Mouse (Mus musculus) lung, embryonic 16.5 days (tissue): ENCODE data around the gene Gpr4. TPM values are rescaled to one million over a fixed set of nuclear protein-coding genes. Genes with fewer than 3 reads are reported as not detected.

Experiments used
- ATAC-seq: fragments of 200-750 bp; cut with Nextera tagmentation; 2 replicates; pipeline ENCODE4 v1.8.0; 2017; ENCODE audit warnings: low read depth, mild to moderate bottlenecking, moderate library complexity
- H3K27ac ChIP-seq: fragments of 300-500 bp; sonication (generic); 2 replicates; pipeline ENCODE4 v1.5.1; 2014; ENCODE audit warnings: mild to moderate bottlenecking, control low read depth, low read length
- H3K27me3 ChIP-seq: fragments of 300-500 bp; sonication (generic); 2 replicates; pipeline ENCODE4 v1.6.1; 2014; ENCODE audit warnings: low read depth, low read length, mixed read lengths; ENCODE audit not compliant: control insufficient read depth, insufficient read depth
- H3K36me3 ChIP-seq: fragments of 300-500 bp; sonication (generic); 2 replicates; pipeline ENCODE4 v1.6.1; 2014; ENCODE audit warnings: low read length; ENCODE audit not compliant: control insufficient read depth, insufficient read depth
- H3K4me1 ChIP-seq: fragments of 300-500 bp; sonication (generic); replicated peaks from 2 replicates; pipeline ENCODE4 v1.6.1; 2014; ENCODE audit warnings: low read length, mixed read lengths; ENCODE audit not compliant: control insufficient read depth, insufficient read depth
- H3K4me2 ChIP-seq: fragments of 300-500 bp; sonication (generic); 2 replicates; pipeline ENCODE4 v1.6.1; 2014; ENCODE audit warnings: low read depth, low read length, control low read depth
- H3K4me3 ChIP-seq: fragments of 300-500 bp; sonication (generic); 2 replicates; pipeline ENCODE4 v1.5.1; 2014; ENCODE audit warnings: mild to moderate bottlenecking, low read length, control low read depth
- H3K9ac ChIP-seq: fragments of 300-500 bp; sonication (generic); 2 replicates; pipeline ENCODE4 v1.6.1; 2014; ENCODE audit warnings: low read length, control low read depth
- H3K9me3 ChIP-seq: fragments of 300-500 bp; sonication (generic); 2 replicates; pipeline ENCODE4 v1.6.1; 2016; ENCODE audit warnings: low read length; ENCODE audit not compliant: control insufficient read depth
- WGBS: fragments of 180-500 bp; shearing (Covaris S2); extraction: QIAGEN DNeasy Blood & Tissue Kit; methylation state at CpG from one replicate; pipeline ENCODE4 v1.1.7; 2014; 5-methylcytosine and 5-hydroxymethylcytosine counted together
- polyA plus RNA-seq: library from polyadenylated mRNA; unstranded; fragments of >200 nt; fragmentation: Nextera tagmentation; extraction: Ambion mirVana; gene quantifications from 2 replicates; pipeline ENCODE4 v1.2.1, GENCODE M21; 2015

The Gpr4 gene
- polyA plus RNA-seq, 1 experiment from 2014 or later: 2.6 TPM

- ATAC-seq: peak; percentile 53
- H3K4me3 ChIP-seq: no peak overlapping the region
- H3K4me1 ChIP-seq: peaks cover 5% of the 10 kb centered on the region; the same call in 1 of the 2 replicates
- no peaks in the 10 kb centered on the region for H3K9me3 ChIP-seq
- H3K27me3 ChIP-seq: no peaks in the 10 kb centered on the region
- 3% methylated on average over 2 of the region's 3 CpGs for WGBS
- no peak overlapping the region for H3K4me2 ChIP-seq
- H3K9ac ChIP-seq: no peak overlapping the region
- no peak overlapping the region for H3K27ac ChIP-seq
- no peaks in the 10 kb centered on the region for H3K36me3 ChIP-seq
Observed at GRCm38 (mm10) chr7:19217944-19218343, 5.6 kb downstream of the Gpr4 start.

- ATAC-seq: no peak
- Histone ChIP-seq H3K36me3 (no peaks in the 10 kb centered on the region), H3K4me2 (no peak overlapping the region), H3K27me3 (no peaks in the 10 kb centered on the region), H3K4me1 (peaks cover 5% of the 10 kb centered on the region; the same call in 1 of the 2 replicates), H3K4me3 (no peak overlapping the region), H3K27ac (no peak overlapping the region), H3K9ac (no peak overlapping the region), H3K9me3 (no peaks in the 10 kb centered on the region)
- WGBS: 69% methylated on average over 3 of the region's 3 CpGs
Observed at GRCm38 (mm10) chr7:19220061-19220460, 7.7 kb downstream of the Gpr4 start.

- Histone ChIP-seq H3K4me2 (no peak overlapping the region), H3K36me3 (no peaks in the 10 kb centered on the region), H3K4me3 (no peak overlapping the region), H3K27ac (no peak overlapping the region), H3K9ac (no peak overlapping the region), H3K4me1 (peaks cover 11% of the 10 kb centered on the region), H3K9me3 (no peaks in the 10 kb centered on the region), H3K27me3 (no peaks in the 10 kb centered on the region)
- 91% methylated on average over 16 of the region's 16 CpGs for WGBS
- ATAC-seq: no peak
Observed at GRCm38 (mm10) chr7:19222189-19222588, 9.9 kb downstream of the Gpr4 start.

DNA sequence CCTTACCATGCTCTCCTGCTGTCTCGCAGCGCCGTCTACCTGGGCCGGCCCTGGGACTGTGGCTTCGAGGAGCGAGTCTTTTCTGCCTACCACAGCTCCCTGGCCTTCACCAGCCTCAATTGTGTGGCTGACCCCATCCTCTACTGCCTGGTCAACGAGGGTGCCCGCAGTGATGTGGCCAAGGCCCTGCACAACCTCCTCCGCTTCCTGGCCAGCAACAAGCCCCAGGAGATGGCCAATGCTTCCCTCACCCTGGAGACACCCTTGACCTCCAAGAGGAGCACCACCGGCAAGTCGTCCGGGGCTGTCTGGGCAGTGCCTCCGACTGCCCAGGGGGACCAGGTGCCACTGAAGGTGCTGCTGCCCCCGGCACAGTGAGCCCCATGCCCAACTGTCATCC is 10.5 kb downstream of the Gpr4 start:
- ATAC-seq: no peak
- H3K4me1 ChIP-seq: peaks cover 7% of the 10 kb centered on the region
- no peaks in the 10 kb centered on the region for H3K36me3 ChIP-seq
- H3K9ac ChIP-seq: no peak overlapping the region
- H3K4me2 ChIP-seq: no peak overlapping the region
- no peaks in the 10 kb centered on the region for H3K27me3 ChIP-seq
- H3K9me3 ChIP-seq: no peaks in the 10 kb centered on the region
- no peak overlapping the region for H3K4me3 ChIP-seq
- no peak overlapping the region for H3K27ac ChIP-seq
- 89% methylated on average over 14 of the region's 14 CpGs for WGBS

DNA sequence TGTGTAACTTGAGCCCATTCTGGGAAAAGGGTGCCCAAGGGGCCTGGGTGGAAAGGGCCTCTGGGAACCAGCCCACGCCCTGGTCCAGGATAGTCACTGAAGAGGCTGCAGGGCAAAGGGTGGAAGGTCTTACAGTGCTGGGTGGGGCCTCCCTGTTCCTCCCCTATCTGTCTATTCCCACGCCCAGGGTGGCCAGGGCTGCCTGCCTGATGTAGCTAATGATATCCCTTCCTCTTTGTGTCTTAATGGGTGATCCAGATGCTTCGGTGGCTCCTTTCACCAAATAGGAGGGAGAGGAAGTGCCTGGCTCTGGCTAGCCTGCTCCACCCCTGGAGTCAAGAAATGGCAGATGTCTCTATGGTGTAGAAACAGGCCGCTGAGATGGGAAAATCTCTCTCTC is 12.6 kb downstream of the Gpr4 start:
- no peak overlapping the region for H3K4me2 ChIP-seq
- no peak for ATAC-seq
- H3K4me3 ChIP-seq: no peak overlapping the region
- H3K36me3 ChIP-seq: no peaks in the 10 kb centered on the region
- H3K9me3 ChIP-seq: no peaks in the 10 kb centered on the region
- no peaks in the 10 kb centered on the region for H3K27me3 ChIP-seq
- no peak overlapping the region for H3K9ac ChIP-seq
- peaks cover 12% of the 10 kb centered on the region for H3K4me1 ChIP-seq
- 66% methylated on average over 4 of the region's 4 CpGs for WGBS
- H3K27ac ChIP-seq: no peak overlapping the region

GRCm38 (mm10) chr7:19226817-19227797 is 14.8 kb downstream of the Gpr4 start:
- ATAC-seq: peak; percentile 19
- WGBS: 11% methylated on average over 20 of the region's 20 CpGs

DNA sequence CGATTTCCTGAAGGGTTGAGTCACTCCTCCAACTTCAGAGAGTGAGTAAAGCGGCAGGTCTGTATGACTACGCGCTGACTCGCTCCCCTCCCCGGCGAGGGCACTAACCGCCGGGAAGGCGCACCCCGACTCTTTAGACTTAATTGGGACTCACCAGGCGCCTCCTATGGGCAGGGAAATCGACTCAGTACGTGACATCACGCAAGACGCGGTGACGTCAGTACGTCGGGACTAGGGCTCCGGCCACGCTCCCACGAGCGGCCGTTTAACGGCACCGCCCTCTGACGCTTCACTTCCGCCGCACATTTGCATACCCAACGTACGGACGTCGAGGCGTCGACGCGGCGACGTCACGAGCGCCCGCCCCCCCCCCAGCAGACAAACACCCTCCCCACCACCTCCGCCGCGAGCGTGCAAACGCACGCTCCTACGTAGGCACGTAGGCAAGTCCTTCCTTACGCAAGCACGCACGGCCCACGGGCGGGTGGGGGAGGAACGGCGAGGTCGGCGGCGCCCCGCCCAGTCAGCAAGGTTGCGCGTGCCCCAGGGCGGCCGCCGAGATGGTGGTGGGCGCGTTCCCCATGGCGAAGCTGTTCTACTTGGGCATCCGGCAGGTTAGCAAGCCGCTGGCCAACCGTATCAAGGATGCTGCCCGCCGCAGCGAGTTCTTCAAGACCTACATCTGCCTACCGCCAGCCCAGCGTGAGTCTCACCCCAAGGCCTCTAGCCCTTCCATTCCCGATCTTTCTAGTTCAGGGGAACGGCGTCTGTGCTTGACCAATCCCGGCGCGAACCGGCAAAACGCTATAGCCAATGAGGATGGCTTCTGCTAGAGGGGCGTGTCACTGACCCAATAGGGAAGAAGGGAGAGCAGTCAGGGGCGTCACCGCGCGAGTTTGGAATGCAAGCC is 15.8 kb downstream of the Gpr4 start, which contains the start of gene Opa3:
TSS of gene Opa3 (plus strand) at position 452 of the 910 bp plus-strand sequence.
- peak within 1 kb of the TSS; percentile 85 for H3K9ac ChIP-seq
- H3K27me3 ChIP-seq: no peaks in the 10 kb centered on the region
- peak within 1 kb of the TSS; percentile 100 for H3K27ac ChIP-seq
- H3K4me3 ChIP-seq: peak within 1 kb of the TSS; percentile 71
- ATAC-seq: peak; percentile 93
- H3K4me2 ChIP-seq: peak within 1 kb of the TSS; percentile 77
- 0% methylated on average over 90 of the region's 91 CpGs for WGBS
- H3K4me1 ChIP-seq: peaks cover 16% of the 10 kb centered on the region
- no peaks in the 10 kb centered on the region for H3K9me3 ChIP-seq
- H3K36me3 ChIP-seq: no peaks in the 10 kb centered on the region

More at GRCm38 (mm10) chr7:19226817-19227797, 14.8 kb downstream of the Gpr4 start:
- Histone ChIP-seq H3K9ac (peak overlapping the region; percentile 81), H3K4me3 (peak overlapping the region; percentile 71), H3K27ac (peak overlapping the region; percentile 94), H3K9me3 (no peaks in the 10 kb centered on the region), H3K4me2 (peak overlapping the region; percentile 77), H3K4me1 (peaks cover 16% of the 10 kb centered on the region), H3K36me3 (no peaks in the 10 kb centered on the region), H3K27me3 (no peaks in the 10 kb centered on the region)

GRCm38 (mm10) chr7:19228793-19229148 is 16.4 kb downstream of the Gpr4 start:
- under 1% methylated on average over 14 of the region's 14 CpGs for WGBS
- H3K9me3 ChIP-seq: no peaks in the 10 kb centered on the region
- H3K4me1 ChIP-seq: peaks cover 16% of the 10 kb centered on the region
- H3K9ac ChIP-seq: peak overlapping the region; percentile 54
- peak overlapping the region; percentile 67 for H3K27ac ChIP-seq
- H3K4me2 ChIP-seq: peak overlapping the region; percentile 60
- ATAC-seq: no peak
- peak overlapping the region; percentile 71 for H3K4me3 ChIP-seq
- H3K27me3 ChIP-seq: no peaks in the 10 kb centered on the region
- H3K36me3 ChIP-seq: no peaks in the 10 kb centered on the region

GRCm38 (mm10) chr7:19229404-19229803 is 17.1 kb downstream of the Gpr4 start:
- H3K9ac ChIP-seq: peak overlapping the region; percentile 54
- no peaks in the 10 kb centered on the region for H3K27me3 ChIP-seq
- H3K4me2 ChIP-seq: peak overlapping the region; percentile 60
- H3K4me3 ChIP-seq: peak overlapping the region; percentile 71
- H3K9me3 ChIP-seq: no peaks in the 10 kb centered on the region
- peaks cover 16% of the 10 kb centered on the region for H3K4me1 ChIP-seq
- ATAC-seq: no peak
- 25% methylated on average over 5 of the region's 5 CpGs for WGBS
- H3K27ac ChIP-seq: peak overlapping the region; percentile 67
- H3K36me3 ChIP-seq: no peaks in the 10 kb centered on the region; the same call in 1 of the 2 replicates
